Mouse (Mus musculus) liver, adult 2 months (tissue): ENCODE results near the gene Tspan31. TPM values are rescaled to one million over a fixed set of nuclear protein-coding genes. Genes with fewer than 3 reads are reported as not detected.
A peak's percentile ranks its signal among the peaks of the same experiment; 100 is the strongest.

Source experiments
- DNase-seq: peaks from one replicate; pipeline ENCODE4 v3.0.0-alpha.2; 2011; ENCODE audit warnings: low read depth, low spot score; ENCODE audit errors: extremely low read depth
- H3K27ac ChIP-seq: fragments of 200-500 bp; replicated peaks from 2 replicates; pipeline ENCODE4 v1.5.1; 2012; ENCODE audit warnings: low read depth, mild to moderate bottlenecking, control low read depth, inconsistent platforms, low read length; ENCODE audit not compliant: insufficient read depth
- H3K27me3 ChIP-seq: fragments of 200-500 bp; 2 replicates; pipeline ENCODE4 v1.6.1; 2012; ENCODE audit warnings: mild to moderate bottlenecking, moderate library complexity, low read length, inconsistent platforms; ENCODE audit not compliant: control insufficient read depth, insufficient read depth
- H3K36me3 ChIP-seq: fragments of 200-500 bp; 2 replicates; pipeline ENCODE4 v1.6.1; 2012; ENCODE audit warnings: low read length, inconsistent platforms; ENCODE audit not compliant: control insufficient read depth, insufficient read depth
- H3K4me1 ChIP-seq: fragments of 200-500 bp; 2 replicates; pipeline ENCODE4 v1.6.1; 2011; ENCODE audit warnings: low read length; ENCODE audit not compliant: control insufficient read depth, insufficient read depth
- H3K4me3 ChIP-seq: fragments of 200-500 bp; 2 replicates; pipeline ENCODE4 v1.5.1; 2011; ENCODE audit warnings: low read depth, mild to moderate bottlenecking, control low read depth, low read length, moderate library complexity; ENCODE audit not compliant: insufficient read depth
- H3K79me2 ChIP-seq: fragments of 200-500 bp; 2 replicates; pipeline ENCODE4 v1.6.1; 2012; ENCODE audit warnings: inconsistent platforms, mild to moderate bottlenecking, low read length, moderate library complexity; ENCODE audit not compliant: control insufficient read depth, insufficient read depth
- H3K9ac ChIP-seq: fragments of 200-500 bp; 2 replicates; pipeline ENCODE4 v1.6.1; 2012; ENCODE audit warnings: low read depth, mild to moderate bottlenecking, control low read depth, inconsistent platforms, low read length
- CTCF ChIP-seq: fragments of 200-500 bp; IDR thresholded peaks from 2 replicates; pipeline ENCODE4 v1.5.1; 2011; ENCODE audit warnings: low read depth, low read length, control low read depth
- POLR2A ChIP-seq: fragments of 200-500 bp; IDR thresholded peaks from 2 replicates; pipeline ENCODE4 v1.6.1; 2011; ENCODE audit warnings: low read length, control low read depth; ENCODE audit not compliant: insufficient read depth; ENCODE audit errors: extremely low read depth
- WGBS: fragments of 180-500 bp; shearing (Covaris S2); methylation state at CpG from one replicate; pipeline ENCODE4 v1.1.7; 2018; 5-methylcytosine and 5-hydroxymethylcytosine counted together
- polyA plus RNA-seq: library from polyadenylated mRNA; depleted of rRNA; stranded (reverse); fragments of >200 nt; gene quantifications from 2 replicates; pipeline ENCODE4 v1.2.3, GENCODE M21; 2012
- total RNA-seq: library from RNA; depleted of rRNA; stranded (reverse); fragments of >200 nt; gene quantifications from 2 replicates; pipeline ENCODE4 v1.2.3, GENCODE M21; 2014

Gene Tspan31
- total and polyA plus RNA-seq, 2 experiments = 268 to 278 TPM

- Histone ChIP-seq H3K27me3 (no peaks in the 10 kb centered on the region), H3K27ac (no peak overlapping the region), H3K9ac (no peak overlapping the region), H3K79me2 (no peaks in the 10 kb centered on the region), H3K4me1 (peaks cover 3% of the 10 kb centered on the region; the same call in 1 of the 2 replicates), H3K36me3 (peaks cover 3% of the 10 kb centered on the region; the same call in 1 of the 2 replicates), H3K4me3 (no peak overlapping the region)
- no peak for TF ChIP-seq CTCF
- no peak for TF ChIP-seq POLR2A
- 92% methylated on average over 15 of the region's 15 CpGs for WGBS
- no peak for DNase-seq
These were observed 29.8 kb upstream of the Tspan31 start for GRCm38 (mm10) chr10:127099868-127100267.

- Histone ChIP-seq H3K4me3 (no peak overlapping the region), H3K79me2 (no peaks in the 10 kb centered on the region), H3K36me3 (peaks cover 3% of the 10 kb centered on the region; the same call in 1 of the 2 replicates), H3K27ac (no peak overlapping the region), H3K4me1 (peaks cover 6% of the 10 kb centered on the region; the same call in 1 of the 2 replicates), H3K27me3 (no peaks in the 10 kb centered on the region), H3K9ac (no peak overlapping the region)
- no peak for TF ChIP-seq CTCF
- no peak for TF ChIP-seq POLR2A
- DNase-seq = no peak
- 92% methylated on average over 10 of the region's 10 CpGs for WGBS
These were observed 29.1 kb upstream of the Tspan31 start for GRCm38 (mm10) chr10:127099191-127099590.

- Histone ChIP-seq H3K27me3 (no peaks in the 10 kb centered on the region), H3K9ac (no peak overlapping the region), H3K4me1 (peaks cover 6% of the 10 kb centered on the region; the same call in 1 of the 2 replicates), H3K4me3 (no peak overlapping the region), H3K27ac (no peak overlapping the region), H3K36me3 (peaks cover 3% of the 10 kb centered on the region; the same call in 1 of the 2 replicates), H3K79me2 (no peaks in the 10 kb centered on the region)
- TF ChIP-seq CTCF = no peak
- TF ChIP-seq POLR2A = no peak
- no peak for DNase-seq
- 94% methylated on average over 20 of the region's 20 CpGs for WGBS
These were observed 28.4 kb upstream of the Tspan31 start for GRCm38 (mm10) chr10:127098514-127098913.

- TF ChIP-seq POLR2A = no peak
- peaks cover 9% of the 10 kb centered on the region for H3K4me1 ChIP-seq
- no peak overlapping the region for H3K27ac ChIP-seq
- no peaks in the 10 kb centered on the region for H3K79me2 ChIP-seq
- 0 out of 2 replicates have a peak, but pooled peaks cover 3% of the 10 kb centered on the region for H3K27me3 ChIP-seq
- peak; percentile 71 for DNase-seq
- 13% methylated on average over 7 of the region's 7 CpGs for WGBS
- H3K9ac ChIP-seq = no peak overlapping the region
- H3K4me3 ChIP-seq = no peak overlapping the region
- H3K36me3 ChIP-seq = peaks cover 3% of the 10 kb centered on the region; the same call in 1 of the 2 replicates
These were observed 24.3 kb upstream of the Tspan31 start for GRCm38 (mm10) chr10:127094382-127094802.

GRCm38 (mm10) chr10:127092742-127093141 is 22.7 kb upstream of the Tspan31 start:
- 49% methylated on average over 4 of the region's 4 CpGs for WGBS
- no peaks in the 10 kb centered on the region for H3K79me2 ChIP-seq
- H3K27ac ChIP-seq = no peak overlapping the region

More at GRCm38 (mm10) chr10:127092742-127093141, 22.7 kb upstream of the Tspan31 start:
- Histone ChIP-seq H3K4me1 (peaks cover 9% of the 10 kb centered on the region), H3K4me3 (no peak overlapping the region), H3K36me3 (peaks cover 1% of the 10 kb centered on the region; the same call in 1 of the 2 replicates), H3K27me3 (0 out of 2 replicates have a peak, but pooled peaks cover 3% of the 10 kb centered on the region), H3K9ac (no peak overlapping the region)
- DNase-seq = no peak
- TF ChIP-seq CTCF (no peak), POLR2A (no peak)
